Mouse (Mus musculus): Measurements from ENCODE around the gene Mrps7.

DNA sequence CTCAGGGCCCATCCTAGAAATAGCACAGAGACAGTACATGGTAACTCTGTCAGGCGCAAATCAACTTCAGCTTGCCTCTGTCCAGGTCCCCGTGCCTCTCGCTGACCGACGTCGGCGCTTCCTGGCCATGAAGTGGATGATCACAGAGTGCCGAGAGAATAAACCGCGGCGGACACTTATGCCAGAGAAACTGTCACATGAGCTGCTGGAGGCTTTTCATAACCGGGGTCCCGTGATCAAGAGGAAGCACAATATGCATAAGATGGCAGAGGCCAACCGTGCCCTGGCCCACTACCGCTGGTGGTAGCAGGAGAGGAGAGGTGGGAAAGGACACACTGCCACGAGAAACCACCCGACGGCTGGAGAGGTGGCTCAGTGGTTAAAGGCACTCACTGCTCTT lies 3.0 kb downstream of the Mrps7 start:
- TF ChIP-seq CTCF (IDR thresholded peaks at IDR 0.05; ENCODE audit: extremely low read depth, insufficient read depth, low read length) (no peak), POLR2A (IDR thresholded peaks at IDR 0.05; ENCODE audit: extremely low read depth, insufficient read depth, low read length) (no peak)

All from cortical plate, adult 2 months (tissue).